Mouse (Mus musculus) intestine, embryonic 15.5 days (tissue): ENCODE data around the gene 0610012G03Rik. TPM values are rescaled to one million over a fixed set of nuclear protein-coding genes. Genes with fewer than 3 reads are reported as not detected.

Experiments used
- ATAC-seq: fragments of 200-750 bp; cut with Nextera tagmentation; 2 replicates; pipeline ENCODE4 v1.8.0; 2017; ENCODE audit warnings: moderate TSS enrichment, moderate library complexity
- H3K27ac ChIP-seq: fragments of 300-500 bp; sonication (generic); 2 replicates; pipeline ENCODE4 v1.5.1; 2015; ENCODE audit warnings: mild to moderate bottlenecking, inconsistent platforms
- H3K27me3 ChIP-seq: fragments of 300-500 bp; sonication (generic); replicated peaks from 2 replicates; pipeline ENCODE4 v1.6.1; 2015; ENCODE audit warnings: inconsistent platforms
- H3K36me3 ChIP-seq: fragments of 300-500 bp; sonication (generic); 2 replicates; pipeline ENCODE4 v1.6.1; 2015; ENCODE audit warnings: inconsistent platforms
- H3K4me1 ChIP-seq: fragments of 300-500 bp; sonication (generic); replicated peaks from 2 replicates; pipeline ENCODE4 v1.6.1; 2015; ENCODE audit warnings: inconsistent platforms
- H3K4me2 ChIP-seq: fragments of 300-500 bp; sonication (generic); replicated peaks from 2 replicates; pipeline ENCODE4 v1.6.1; 2015; ENCODE audit warnings: mild to moderate bottlenecking, inconsistent platforms
- H3K4me3 ChIP-seq: fragments of 300-500 bp; sonication (generic); replicated peaks from 2 replicates; pipeline ENCODE4 v1.5.1; 2015; ENCODE audit warnings: inconsistent platforms
- H3K9ac ChIP-seq: fragments of 300-500 bp; sonication (generic); 2 replicates; pipeline ENCODE4 v1.6.1; 2015; ENCODE audit warnings: inconsistent platforms
- H3K9me3 ChIP-seq: fragments of 300-500 bp; sonication (generic); 2 replicates; pipeline ENCODE4 v1.6.1; 2016; ENCODE audit warnings: inconsistent platforms
- WGBS: fragments of 180-500 bp; shearing (Covaris S2); methylation state at CpG from one replicate; pipeline ENCODE4 v1.1.7; 2015; 5-methylcytosine and 5-hydroxymethylcytosine counted together
- polyA plus RNA-seq: library from polyadenylated mRNA; unstranded; fragments of >200 nt; fragmentation: Nextera tagmentation; extraction: Ambion mirVana; gene quantifications from 2 replicates; pipeline ENCODE4 v1.2.1, GENCODE M21; 2015

The 0610012G03Rik gene
- polyA plus RNA-seq, 1 experiment from 2014 or later, result 108 TPM

GRCm38 (mm10) chr16:31927412-31927811, 20.9 kb downstream of the 0610012G03Rik start:
- no peaks in the 10 kb centered on the region for H3K4me1 ChIP-seq
- H3K27me3 ChIP-seq, result no peaks in the 10 kb centered on the region
- WGBS, result 85% methylated on average over 5 of the region's 5 CpGs
- ATAC-seq, result no peak
- no peaks in the 10 kb centered on the region for H3K36me3 ChIP-seq
- H3K4me3 ChIP-seq, result no peak overlapping the region
- no peak overlapping the region for H3K9ac ChIP-seq
- H3K27ac ChIP-seq, result no peak overlapping the region
- H3K9me3 ChIP-seq, result no peaks in the 10 kb centered on the region
- H3K4me2 ChIP-seq, result no peak overlapping the region

GRCm38 (mm10) chr16:31926547-31927182, 21.6 kb downstream of the 0610012G03Rik start:
- no peaks in the 10 kb centered on the region for H3K4me1 ChIP-seq
- no peaks in the 10 kb centered on the region for H3K27me3 ChIP-seq
- WGBS, result 79% methylated on average over 13 of the region's 13 CpGs
- H3K9ac ChIP-seq, result no peak overlapping the region
- ATAC-seq, result no peak
- H3K4me2 ChIP-seq, result no peak overlapping the region
- H3K27ac ChIP-seq, result no peak overlapping the region
- H3K9me3 ChIP-seq, result no peaks in the 10 kb centered on the region
- no peak overlapping the region for H3K4me3 ChIP-seq
- no peaks in the 10 kb centered on the region for H3K36me3 ChIP-seq

- Histone ChIP-seq H3K27me3 (no peaks in the 10 kb centered on the region), H3K9me3 (no peaks in the 10 kb centered on the region), H3K4me3 (no peak overlapping the region), H3K36me3 (no peaks in the 10 kb centered on the region), H3K4me2 (no peak overlapping the region), H3K27ac (no peak overlapping the region), H3K9ac (no peak overlapping the region), H3K4me1 (no peaks in the 10 kb centered on the region)
- no peak for ATAC-seq
- 77% methylated on average over 6 of the region's 6 CpGs for WGBS
Observed at GRCm38 (mm10) chr16:31926091-31926490, 22.2 kb downstream of the 0610012G03Rik start.

GRCm38 (mm10) chr16:31924368-31924767, 23.9 kb downstream of the 0610012G03Rik start:
- no peak for ATAC-seq

GRCm38 (mm10) chr16:31918248-31918724, 30.0 kb downstream of the 0610012G03Rik start:
- Histone ChIP-seq H3K36me3 (no peaks in the 10 kb centered on the region), H3K4me3 (peak overlapping the region; percentile 11; the same call in 1 of the 2 replicates), H3K4me1 (0 out of 2 replicates have a peak, but pooled peaks cover 3% of the 10 kb centered on the region), H3K27ac (0 out of 2 replicates have a peak overlapping the region, but pooled peaks have one; percentile 27), H3K27me3 (no peaks in the 10 kb centered on the region), H3K9ac (peak overlapping the region; percentile 30; the same call in 1 of the 2 replicates), H3K4me2 (peak overlapping the region; percentile 56), H3K9me3 (no peaks in the 10 kb centered on the region)
- peak; percentile 76 for ATAC-seq
- WGBS, result 3% methylated on average over 14 of the region's 14 CpGs

More at GRCm38 (mm10) chr16:31924368-31924767, 23.9 kb downstream of the 0610012G03Rik start:
- Histone ChIP-seq H3K4me2 (no peak overlapping the region), H3K9me3 (no peaks in the 10 kb centered on the region), H3K27ac (no peak overlapping the region), H3K27me3 (no peaks in the 10 kb centered on the region), H3K4me3 (no peak overlapping the region), H3K9ac (no peak overlapping the region), H3K36me3 (no peaks in the 10 kb centered on the region), H3K4me1 (no peaks in the 10 kb centered on the region)
- 69% methylated on average over 6 of the region's 6 CpGs for WGBS

- Histone ChIP-seq H3K4me1 (0 out of 2 replicates have a peak, but pooled peaks cover 3% of the 10 kb centered on the region), H3K36me3 (no peaks in the 10 kb centered on the region), H3K27me3 (no peaks in the 10 kb centered on the region), H3K27ac (no peak overlapping the region), H3K4me2 (peak overlapping the region; percentile 56), H3K4me3 (no peak overlapping the region), H3K9me3 (no peaks in the 10 kb centered on the region), H3K9ac (peak overlapping the region; percentile 30; the same call in 1 of the 2 replicates)
- ATAC-seq, result peak; percentile 92
- 50% methylated on average over 11 of the region's 11 CpGs for WGBS
Observed at GRCm38 (mm10) chr16:31917776-31918175, 30.5 kb downstream of the 0610012G03Rik start.

- H3K27ac ChIP-seq, result no peak overlapping the region
- H3K9me3 ChIP-seq, result no peaks in the 10 kb centered on the region
- no peak overlapping the region for H3K4me2 ChIP-seq
- 48% methylated on average over 10 of the region's 10 CpGs for WGBS
- no peak overlapping the region for H3K9ac ChIP-seq
- peaks cover 15% of the 10 kb centered on the region; the same call in 1 of the 2 replicates for H3K4me1 ChIP-seq
- no peaks in the 10 kb centered on the region for H3K36me3 ChIP-seq
- peak; percentile 51 for ATAC-seq
- no peak overlapping the region for H3K4me3 ChIP-seq
- H3K27me3 ChIP-seq, result no peaks in the 10 kb centered on the region
Observed at GRCm38 (mm10) chr16:31910281-31910847, 37.9 kb downstream of the 0610012G03Rik start.

GRCm38 (mm10) chr16:31908959-31909358, 39.3 kb downstream of the 0610012G03Rik start:
- Histone ChIP-seq H3K4me3 (no peak overlapping the region), H3K9me3 (no peaks in the 10 kb centered on the region), H3K27me3 (no peaks in the 10 kb centered on the region), H3K4me2 (no peak overlapping the region), H3K27ac (no peak overlapping the region), H3K36me3 (no peaks in the 10 kb centered on the region), H3K9ac (no peak overlapping the region), H3K4me1 (peaks cover 15% of the 10 kb centered on the region; the same call in 1 of the 2 replicates)
- ATAC-seq, result no peak
- 61% methylated on average over 11 of the region's 11 CpGs for WGBS

- H3K4me2 ChIP-seq, result peak overlapping the region; percentile 62
- peak overlapping the region; percentile 29 for H3K4me3 ChIP-seq
- H3K27me3 ChIP-seq, result no peaks in the 10 kb centered on the region
- 10% methylated on average over 9 of the region's 9 CpGs for WGBS
- no peak overlapping the region; the same call in 1 of the 2 replicates for H3K9ac ChIP-seq
- H3K9me3 ChIP-seq, result no peaks in the 10 kb centered on the region
- no peaks in the 10 kb centered on the region for H3K36me3 ChIP-seq
- no peak overlapping the region for H3K27ac ChIP-seq
- H3K4me1 ChIP-seq, result peaks cover 15% of the 10 kb centered on the region; the same call in 1 of the 2 replicates
- peak; percentile 60; the same call in 1 of the 2 replicates for ATAC-seq
Observed at GRCm38 (mm10) chr16:31906896-31907295, 41.4 kb downstream of the 0610012G03Rik start.

- ATAC-seq, result peak; percentile 75
- Histone ChIP-seq H3K4me2 (peak overlapping the region; percentile 62), H3K9ac (no peak overlapping the region; the same call in 1 of the 2 replicates), H3K4me3 (peak overlapping the region; percentile 29), H3K27ac (0 out of 2 replicates have a peak overlapping the region, but pooled peaks have one; percentile 9), H3K4me1 (peaks cover 15% of the 10 kb centered on the region; the same call in 1 of the 2 replicates), H3K9me3 (no peaks in the 10 kb centered on the region), H3K27me3 (no peaks in the 10 kb centered on the region), H3K36me3 (no peaks in the 10 kb centered on the region)
- WGBS, result 26% methylated on average over 20 of the region's 20 CpGs
Observed at GRCm38 (mm10) chr16:31905891-31906825, 42.1 kb downstream of the 0610012G03Rik start.

GRCm38 (mm10) chr16:31905331-31905730, 43.0 kb downstream of the 0610012G03Rik start:
- H3K36me3 ChIP-seq, result no peaks in the 10 kb centered on the region
- H3K9me3 ChIP-seq, result no peaks in the 10 kb centered on the region
- H3K27me3 ChIP-seq, result no peaks in the 10 kb centered on the region
- no peak for ATAC-seq
- H3K27ac ChIP-seq, result no peak overlapping the region
- H3K4me3 ChIP-seq, result no peak overlapping the region
- no peak overlapping the region for H3K9ac ChIP-seq
- peaks cover 15% of the 10 kb centered on the region; the same call in 1 of the 2 replicates for H3K4me1 ChIP-seq
- 67% methylated on average over 4 of the region's 4 CpGs for WGBS
- H3K4me2 ChIP-seq, result no peak overlapping the region
